Mouse (Mus musculus): ENCODE measurements around the gene Usp6nl. TPM values are rescaled to one million over a fixed set of nuclear protein-coding genes. Genes with fewer than 3 reads are reported as not detected.

Gene Usp6nl
- polyA plus RNA-seq, 1 experiment from 2014 or later, result 6.2 TPM

DNA sequence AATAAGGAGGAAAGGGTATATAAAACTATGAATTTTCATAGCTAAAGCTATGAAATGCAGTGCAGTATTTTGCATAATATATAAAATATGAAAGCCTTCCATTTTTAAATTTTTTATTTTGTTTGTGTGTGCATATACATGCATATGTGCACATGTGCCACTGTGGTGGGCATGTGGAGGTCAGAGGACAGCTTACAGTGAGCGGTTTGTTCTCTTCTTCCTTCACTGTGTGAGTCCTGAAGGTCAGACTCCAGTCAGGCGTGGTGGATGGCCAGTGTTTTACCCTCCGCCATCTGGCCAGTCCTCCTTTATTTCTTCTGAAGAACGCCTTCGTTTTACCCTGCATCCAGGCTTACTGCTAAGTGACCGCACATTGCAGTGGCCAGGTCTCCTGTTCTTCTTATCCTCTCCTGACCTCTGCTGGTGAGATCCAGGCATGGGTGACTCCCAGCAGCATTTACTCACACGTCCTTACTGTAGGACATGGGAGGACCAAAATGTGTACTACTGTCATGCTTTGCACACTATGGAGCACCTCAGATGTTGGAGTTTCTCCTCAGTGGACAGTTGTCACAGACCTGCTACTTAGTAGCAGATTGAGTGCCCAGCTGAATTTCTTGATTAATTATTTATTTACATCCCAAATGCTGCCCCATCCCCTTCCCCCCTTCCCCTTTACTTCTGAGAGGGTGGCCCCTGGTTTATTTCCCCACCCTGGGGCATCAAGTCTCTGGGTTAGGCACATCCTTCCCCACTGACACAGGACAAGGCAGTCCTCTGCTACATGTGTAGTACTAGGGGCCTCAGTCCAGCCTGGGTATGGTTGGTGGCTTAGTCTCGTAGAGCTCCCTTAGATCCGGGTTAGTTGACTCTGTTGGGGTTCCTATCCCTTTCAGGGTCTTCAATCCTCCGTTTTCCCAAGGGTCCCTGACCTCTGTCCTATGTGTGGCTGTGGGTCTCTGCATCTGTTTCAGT lies 82.9 kb downstream of the Usp6nl start:
- Histone ChIP-seq H3K36me3 (no peaks in the 10 kb centered on the region), H3K9me3 (no peaks in the 10 kb centered on the region), H3K4me2 (no peak overlapping the region), H3K9ac (no peak overlapping the region), H3K4me3 (no peak overlapping the region), H3K4me1 (replicated peaks) (peaks cover 31% of the 10 kb centered on the region), H3K27me3 (no peaks in the 10 kb centered on the region), H3K27ac (no peak overlapping the region)
- ATAC-seq (ENCODE audit: low FRiP score), result peak; percentile 84
- WGBS, result 26% methylated on average over 10 of the region's 10 CpGs

DNA sequence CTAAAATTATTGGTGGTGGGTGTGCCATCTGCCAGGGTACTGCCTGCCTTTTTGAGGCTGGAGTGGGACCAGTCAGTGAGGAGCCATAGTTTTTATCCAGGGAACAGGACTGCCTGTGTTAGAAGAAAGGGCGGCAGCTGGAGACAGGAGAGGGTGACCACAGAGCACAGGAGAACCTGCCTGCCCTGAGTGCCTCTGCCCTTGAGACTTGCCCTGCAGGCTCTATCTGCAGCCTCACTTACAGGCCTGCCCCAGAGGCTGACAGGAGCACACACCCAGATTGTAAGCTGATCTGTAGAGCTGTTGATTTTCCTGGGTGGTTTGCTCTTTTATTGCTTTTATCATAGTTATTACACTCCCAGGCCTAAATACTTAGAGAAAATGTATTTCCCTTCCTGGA lies 85.2 kb downstream of the Usp6nl start:
- WGBS, result 83% methylated on average over 1 of the region's 1 CpGs
- Histone ChIP-seq H3K4me3 (no peak overlapping the region), H3K4me1 (replicated peaks) (peaks cover 31% of the 10 kb centered on the region), H3K27me3 (no peaks in the 10 kb centered on the region), H3K9me3 (no peaks in the 10 kb centered on the region), H3K27ac (no peak overlapping the region), H3K9ac (no peak overlapping the region), H3K4me2 (no peak overlapping the region), H3K36me3 (peaks cover 8% of the 10 kb centered on the region)
- ATAC-seq (ENCODE audit: low FRiP score), result no peak

DNA sequence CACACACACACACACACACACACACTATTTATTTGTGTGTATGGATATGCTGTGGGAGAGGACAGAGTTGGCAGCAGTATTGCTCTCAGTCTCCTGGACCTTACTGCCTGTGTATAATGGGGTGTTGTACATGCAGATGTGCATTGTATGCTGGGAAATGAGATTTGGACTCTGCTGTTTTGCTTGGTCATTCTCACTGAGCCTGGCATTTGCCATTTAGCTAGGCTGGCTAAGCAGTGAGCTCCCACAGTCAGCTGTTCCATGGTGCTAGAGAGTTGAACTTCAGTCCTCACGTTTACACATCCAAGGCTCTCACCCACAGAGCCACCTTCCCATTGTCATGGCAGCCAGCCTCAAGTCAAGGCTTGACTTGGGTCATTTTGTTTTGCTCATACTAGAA lies 90.2 kb downstream of the Usp6nl start:
- no peak for ATAC-seq (ENCODE audit: low FRiP score)
- Histone ChIP-seq H3K9ac (no peak overlapping the region), H3K27ac (no peak overlapping the region), H3K36me3 (peaks cover 24% of the 10 kb centered on the region), H3K4me1 (replicated peaks) (peaks cover 11% of the 10 kb centered on the region), H3K4me2 (no peak overlapping the region), H3K9me3 (no peaks in the 10 kb centered on the region), H3K4me3 (no peak overlapping the region), H3K27me3 (no peaks in the 10 kb centered on the region)
- 85% methylated on average over 1 of the region's 1 CpGs for WGBS

DNA sequence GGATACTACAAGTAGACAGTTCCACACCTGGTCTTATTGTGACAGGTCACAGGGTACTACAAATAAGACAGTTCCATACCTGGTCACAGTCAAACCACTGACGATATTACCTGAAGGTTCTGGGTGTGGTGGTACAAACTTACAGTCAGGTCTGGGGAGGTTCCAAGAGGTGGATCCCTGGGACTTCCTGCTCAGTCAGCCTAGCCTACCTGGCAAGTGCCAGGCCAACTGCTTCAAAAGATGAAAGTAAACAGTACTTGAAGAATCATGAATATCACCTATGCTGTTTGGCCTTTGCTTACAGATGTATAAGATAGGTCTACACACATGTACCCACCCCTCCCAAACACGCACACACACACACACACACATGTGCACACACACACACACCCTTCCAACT lies 91.3 kb downstream of the Usp6nl start:
- no peak for ATAC-seq (ENCODE audit: low FRiP score)
- no peaks in the 10 kb centered on the region for H3K9me3 ChIP-seq
- WGBS, result 99% methylated on average over 2 of the region's 2 CpGs
- no peak overlapping the region for H3K4me3 ChIP-seq
- H3K27me3 ChIP-seq, result no peaks in the 10 kb centered on the region
- H3K4me2 ChIP-seq, result no peak overlapping the region
- H3K9ac ChIP-seq, result no peak overlapping the region
- H3K27ac ChIP-seq, result no peak overlapping the region
- peaks cover 10% of the 10 kb centered on the region for H3K4me1 ChIP-seq (replicated peaks)
- peaks cover 28% of the 10 kb centered on the region for H3K36me3 ChIP-seq

- 90% methylated on average over 5 of the region's 5 CpGs for WGBS
- ATAC-seq (ENCODE audit: low FRiP score), result no peak
Observed at GRCm38 (mm10) chr2:6414400-6414799, 91.9 kb downstream of the Usp6nl start.

GRCm38 (mm10) chr2:6417158-6417557 lies 94.7 kb downstream of the Usp6nl start:
- WGBS, result 84% methylated on average over 11 of the region's 11 CpGs
- Histone ChIP-seq H3K27ac (no peak overlapping the region), H3K27me3 (no peaks in the 10 kb centered on the region), H3K9ac (no peak overlapping the region), H3K9me3 (no peaks in the 10 kb centered on the region), H3K4me1 (replicated peaks) (no peaks in the 10 kb centered on the region), H3K36me3 (peaks cover 31% of the 10 kb centered on the region), H3K4me2 (no peak overlapping the region), H3K4me3 (no peak overlapping the region)
- no peak for ATAC-seq (ENCODE audit: low FRiP score)

More at GRCm38 (mm10) chr2:6414400-6414799, 91.9 kb downstream of the Usp6nl start:
- Histone ChIP-seq H3K27ac (no peak overlapping the region), H3K9me3 (no peaks in the 10 kb centered on the region), H3K4me1 (replicated peaks) (peaks cover 4% of the 10 kb centered on the region), H3K9ac (no peak overlapping the region), H3K36me3 (peaks cover 29% of the 10 kb centered on the region), H3K27me3 (no peaks in the 10 kb centered on the region), H3K4me3 (no peak overlapping the region), H3K4me2 (no peak overlapping the region)

DNA sequence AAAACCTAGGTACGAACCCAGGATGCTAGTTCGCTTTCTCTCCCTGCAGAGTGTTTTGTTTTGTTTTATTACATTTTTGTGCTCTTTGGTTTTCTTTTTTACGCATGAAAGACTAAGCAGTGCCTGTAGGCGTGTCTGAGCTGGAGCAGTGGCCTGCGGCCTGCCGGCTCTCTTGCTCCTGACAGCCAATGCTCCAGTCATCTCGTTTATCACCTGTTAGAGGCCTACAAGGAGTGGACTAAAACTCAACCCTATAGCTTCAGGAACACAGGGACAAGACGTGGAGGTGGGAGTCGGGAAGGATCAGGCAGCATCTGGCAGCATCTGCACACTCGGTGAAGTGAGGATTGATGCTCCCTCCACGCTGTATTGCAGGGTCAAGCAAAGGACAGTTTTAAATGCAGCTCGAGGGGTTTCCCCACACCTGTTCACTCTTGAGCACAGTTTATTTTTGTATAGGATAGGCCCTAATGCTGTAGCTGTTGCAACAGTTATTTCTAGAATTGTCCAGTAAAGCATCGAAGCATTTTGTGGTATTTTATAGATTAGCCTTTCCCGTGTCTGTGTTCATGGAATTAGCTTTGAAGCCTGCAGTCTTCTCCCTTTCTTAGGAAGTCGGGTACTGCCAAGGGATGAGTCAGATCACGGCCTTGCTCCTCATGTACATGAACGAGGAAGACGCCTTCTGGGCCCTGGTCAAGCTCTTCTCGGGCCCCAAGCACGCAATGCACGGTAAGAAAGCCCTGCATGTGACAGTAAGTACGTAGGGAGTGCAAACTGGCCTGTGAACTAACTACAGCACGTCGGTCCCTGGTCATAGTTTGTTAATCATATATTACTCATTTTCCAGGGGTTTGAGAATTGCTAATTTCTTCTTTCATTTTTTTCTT lies 101.4 kb downstream of the Usp6nl start:
- Histone ChIP-seq H3K27me3 (no peaks in the 10 kb centered on the region), H3K27ac (no peak overlapping the region), H3K4me3 (no peak overlapping the region), H3K9ac (no peak overlapping the region), H3K4me2 (no peak overlapping the region), H3K4me1 (replicated peaks) (no peaks in the 10 kb centered on the region), H3K9me3 (no peaks in the 10 kb centered on the region), H3K36me3 (peaks cover 42% of the 10 kb centered on the region)
- no peak for ATAC-seq (ENCODE audit: low FRiP score)
- WGBS, result 89% methylated on average over 24 of the region's 24 CpGs

- no peak for ATAC-seq (ENCODE audit: low FRiP score)
- Histone ChIP-seq H3K27ac (no peak overlapping the region), H3K4me3 (no peak overlapping the region), H3K4me1 (replicated peaks) (no peaks in the 10 kb centered on the region), H3K27me3 (no peaks in the 10 kb centered on the region), H3K9ac (no peak overlapping the region), H3K36me3 (peaks cover 43% of the 10 kb centered on the region), H3K9me3 (no peaks in the 10 kb centered on the region), H3K4me2 (no peak overlapping the region)
- 88% methylated on average over 5 of the region's 5 CpGs for WGBS
Observed at GRCm38 (mm10) chr2:6424851-6425250, 102.4 kb downstream of the Usp6nl start.

GRCm38 (mm10) chr2:6436085-6436950 lies 113.9 kb downstream of the Usp6nl start:
- Histone ChIP-seq H3K27me3 (no peaks in the 10 kb centered on the region), H3K9me3 (no peaks in the 10 kb centered on the region), H3K9ac (no peak overlapping the region), H3K27ac (no peak overlapping the region), H3K4me3 (no peak overlapping the region), H3K4me1 (replicated peaks) (no peaks in the 10 kb centered on the region), H3K36me3 (peaks cover 32% of the 10 kb centered on the region), H3K4me2 (no peak overlapping the region)
- WGBS, result 87% methylated on average over 16 of the region's 16 CpGs
- ATAC-seq (ENCODE audit: low FRiP score), result peak; percentile 77; the same call in 1 of the 2 replicates

DNA sequence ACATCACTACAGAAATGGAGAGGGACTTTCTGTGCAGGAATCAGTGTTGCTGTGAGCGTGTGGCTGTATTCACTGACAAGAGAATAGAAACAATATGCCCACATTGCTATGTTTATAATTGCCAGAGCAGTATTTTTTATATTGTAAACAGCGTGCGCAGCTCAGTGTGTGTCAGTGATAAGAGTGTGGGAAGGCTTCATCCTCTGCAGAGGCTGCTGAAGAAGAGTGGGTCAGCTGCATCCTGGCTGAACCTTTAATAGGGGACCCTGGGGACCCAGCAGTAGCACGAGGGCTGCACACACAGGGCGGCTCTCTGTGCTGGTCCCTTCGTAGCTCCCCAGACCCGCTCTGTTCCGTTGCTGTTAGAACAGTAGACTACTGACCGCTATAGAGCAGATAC lies 119.2 kb downstream of the Usp6nl start:
- 86% methylated on average over 9 of the region's 9 CpGs for WGBS
- H3K9me3 ChIP-seq, result no peaks in the 10 kb centered on the region
- ATAC-seq (ENCODE audit: low FRiP score), result no peak

DNA sequence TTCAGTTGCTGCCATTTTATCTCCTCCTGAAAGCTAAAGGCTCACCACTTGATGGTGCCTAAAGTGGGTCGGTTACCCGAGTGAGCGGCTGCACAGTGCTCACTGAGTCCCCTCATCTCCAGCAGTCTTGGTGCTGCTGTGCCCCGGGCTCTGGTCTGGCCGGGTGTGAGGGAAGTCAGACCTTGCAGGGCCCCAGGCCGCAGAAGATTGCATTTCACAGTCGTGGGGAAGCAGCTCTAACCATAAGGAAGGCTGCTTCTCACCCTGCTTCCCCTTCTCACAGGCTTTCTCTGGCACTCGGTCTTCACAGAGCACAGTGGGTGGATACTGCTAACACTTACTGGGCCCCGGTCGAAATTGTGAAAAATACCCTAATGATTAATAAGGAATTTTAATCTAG lies 119.8 kb downstream of the Usp6nl start:
- Histone ChIP-seq H3K27ac (no peak overlapping the region), H3K9me3 (no peaks in the 10 kb centered on the region), H3K4me1 (replicated peaks) (0 out of 2 replicates have a peak, but pooled peaks cover 5% of the 10 kb centered on the region), H3K27me3 (no peaks in the 10 kb centered on the region), H3K4me3 (no peak overlapping the region), H3K36me3 (peaks cover 26% of the 10 kb centered on the region), H3K9ac (no peak overlapping the region), H3K4me2 (no peak overlapping the region)
- 84% methylated on average over 10 of the region's 10 CpGs for WGBS
- no peak for ATAC-seq (ENCODE audit: low FRiP score)

More for the DNA sequence above, 119.2 kb downstream of the Usp6nl start:
- no peak overlapping the region for H3K27ac ChIP-seq
- peak overlapping the region; percentile 5; the same call in 1 of the 2 replicates for H3K9ac ChIP-seq
- peaks cover 30% of the 10 kb centered on the region for H3K36me3 ChIP-seq
- H3K27me3 ChIP-seq, result no peaks in the 10 kb centered on the region
- H3K4me1 ChIP-seq (replicated peaks), result 0 out of 2 replicates have a peak, but pooled peaks cover 5% of the 10 kb centered on the region
- H3K4me3 ChIP-seq, result no peak overlapping the region
- no peak overlapping the region for H3K4me2 ChIP-seq
